Mouse (Mus musculus): Measurements from ENCODE around the gene Spata7. TPM values are rescaled to one million over a fixed set of nuclear protein-coding genes. Genes with fewer than 3 reads are reported as not detected.
"Not testable (repeated sequence)": the region's sequence is repeated elsewhere in the genome, so short reads cannot be mapped to it uniquely, and the experiment has no call there.

Spata7 gene
- polyA plus RNA-seq, 1 experiment = 215 TPM

GRCm38 (mm10) chr12:98606595-98607290 is 21.2 kb upstream of the Spata7 start:
- Histone ChIP-seq H3K4me3 (ENCODE audit: control insufficient read depth, low read depth, low read length) (no peak overlapping the region), H3K4me1 (ENCODE audit: control insufficient read depth, insufficient read depth, low read length) (no peaks in the 10 kb centered on the region), H3K36me3 (ENCODE audit: control insufficient read depth, insufficient read depth, low read length) (no peaks in the 10 kb centered on the region), H3K27me3 (ENCODE audit: control insufficient read depth, insufficient read depth, low read length) (no peaks in the 10 kb centered on the region), H3K27ac (ENCODE audit: control insufficient read depth, insufficient read depth, low read depth, low read length) (no peak overlapping the region)
- TF ChIP-seq POLR2A (IDR thresholded peaks at IDR 0.05; ENCODE audit: control insufficient read depth, low read depth, low read length) (no peak), CTCF (IDR thresholded peaks at IDR 0.05; ENCODE audit: control insufficient read depth, insufficient read depth, insufficient replicate concordance, low read depth, low read length) (no peak)

- Histone ChIP-seq H3K27me3 (ENCODE audit: control insufficient read depth, insufficient read depth, low read length) (no peaks in the 10 kb centered on the region), H3K4me1 (ENCODE audit: control insufficient read depth, insufficient read depth, low read length) (no peaks in the 10 kb centered on the region), H3K36me3 (ENCODE audit: control insufficient read depth, insufficient read depth, low read length) (no peaks in the 10 kb centered on the region), H3K4me3 (ENCODE audit: control insufficient read depth, low read depth, low read length) (no peak overlapping the region), H3K27ac (ENCODE audit: control insufficient read depth, insufficient read depth, low read depth, low read length) (no peak overlapping the region)
- TF ChIP-seq CTCF (IDR thresholded peaks at IDR 0.05; ENCODE audit: control insufficient read depth, insufficient read depth, insufficient replicate concordance, low read depth, low read length) (no peak), POLR2A (IDR thresholded peaks at IDR 0.05; ENCODE audit: control insufficient read depth, low read depth, low read length) (no peak)
Measured at GRCm38 (mm10) chr12:98610341-98610740, 17.6 kb upstream of the Spata7 start.

- TF ChIP-seq POLR2A (IDR thresholded peaks at IDR 0.05; ENCODE audit: control insufficient read depth, low read depth, low read length) = no peak
- TF ChIP-seq CTCF (IDR thresholded peaks at IDR 0.05; ENCODE audit: control insufficient read depth, insufficient read depth, insufficient replicate concordance, low read depth, low read length) = no peak
- no peaks in the 10 kb centered on the region for H3K36me3 ChIP-seq (ENCODE audit: control insufficient read depth, insufficient read depth, low read length)
- no peak overlapping the region for H3K4me3 ChIP-seq (ENCODE audit: control insufficient read depth, low read depth, low read length)
- H3K4me1 ChIP-seq (ENCODE audit: control insufficient read depth, insufficient read depth, low read length) = peaks cover 2% of the 10 kb centered on the region; the same call in 1 of the 2 replicates
- no peak overlapping the region for H3K27ac ChIP-seq (ENCODE audit: control insufficient read depth, insufficient read depth, low read depth, low read length)
- H3K27me3 ChIP-seq (ENCODE audit: control insufficient read depth, insufficient read depth, low read length) = no peaks in the 10 kb centered on the region
Measured at GRCm38 (mm10) chr12:98614910-98615508, 12.9 kb upstream of the Spata7 start.

GRCm38 (mm10) chr12:98615746-98616145 is 12.2 kb upstream of the Spata7 start:
- H3K4me1 ChIP-seq (ENCODE audit: control insufficient read depth, insufficient read depth, low read length) = peaks cover 2% of the 10 kb centered on the region; the same call in 1 of the 2 replicates
- no peak overlapping the region for H3K27ac ChIP-seq (ENCODE audit: control insufficient read depth, insufficient read depth, low read depth, low read length)
- no peak for TF ChIP-seq CTCF (IDR thresholded peaks at IDR 0.05; ENCODE audit: control insufficient read depth, insufficient read depth, insufficient replicate concordance, low read depth, low read length)
- TF ChIP-seq POLR2A (IDR thresholded peaks at IDR 0.05; ENCODE audit: control insufficient read depth, low read depth, low read length) = no peak
- H3K4me3 ChIP-seq (ENCODE audit: control insufficient read depth, low read depth, low read length) = no peak overlapping the region
- H3K36me3 ChIP-seq (ENCODE audit: control insufficient read depth, insufficient read depth, low read length) = no peaks in the 10 kb centered on the region
- no peaks in the 10 kb centered on the region for H3K27me3 ChIP-seq (ENCODE audit: control insufficient read depth, insufficient read depth, low read length)

GRCm38 (mm10) chr12:98619496-98619895 is 8.5 kb upstream of the Spata7 start:
- Histone ChIP-seq H3K36me3 (ENCODE audit: control insufficient read depth, insufficient read depth, low read length) (no peaks in the 10 kb centered on the region), H3K4me1 (ENCODE audit: control insufficient read depth, insufficient read depth, low read length) (peaks cover 2% of the 10 kb centered on the region; the same call in 1 of the 2 replicates), H3K27ac (ENCODE audit: control insufficient read depth, insufficient read depth, low read depth, low read length) (no peak overlapping the region), H3K27me3 (ENCODE audit: control insufficient read depth, insufficient read depth, low read length) (no peaks in the 10 kb centered on the region), H3K4me3 (ENCODE audit: control insufficient read depth, low read depth, low read length) (no peak overlapping the region)
- TF ChIP-seq CTCF (IDR thresholded peaks at IDR 0.05; ENCODE audit: control insufficient read depth, insufficient read depth, insufficient replicate concordance, low read depth, low read length) = no peak
- no peak for TF ChIP-seq POLR2A (IDR thresholded peaks at IDR 0.05; ENCODE audit: control insufficient read depth, low read depth, low read length)

GRCm38 (mm10) chr12:98620922-98621321 is 7.0 kb upstream of the Spata7 start:
- H3K4me3 ChIP-seq (ENCODE audit: control insufficient read depth, low read depth, low read length); H3K27ac ChIP-seq (ENCODE audit: control insufficient read depth, insufficient read depth, low read depth, low read length); H3K4me1 ChIP-seq (ENCODE audit: control insufficient read depth, insufficient read depth, low read length); H3K27me3 ChIP-seq (ENCODE audit: control insufficient read depth, insufficient read depth, low read length); H3K36me3 ChIP-seq (ENCODE audit: control insufficient read depth, insufficient read depth, low read length): not testable (repeated sequence)

- H3K4me3 ChIP-seq (ENCODE audit: control insufficient read depth, low read depth, low read length); H3K27ac ChIP-seq (ENCODE audit: control insufficient read depth, insufficient read depth, low read depth, low read length); H3K4me1 ChIP-seq (ENCODE audit: control insufficient read depth, insufficient read depth, low read length); H3K36me3 ChIP-seq (ENCODE audit: control insufficient read depth, insufficient read depth, low read length); H3K27me3 ChIP-seq (ENCODE audit: control insufficient read depth, insufficient read depth, low read length): not testable (repeated sequence)
Measured at GRCm38 (mm10) chr12:98623266-98623665, 4.7 kb upstream of the Spata7 start.

All from testis, adult 2 months (tissue).